Mouse (Mus musculus) olfactory bulb, adult 2 months (tissue): ENCODE data around the gene Rbm45.

Experiments
- CTCF ChIP-seq: fragments of 200-500 bp; IDR thresholded peaks from 2 replicates; pipeline ENCODE4 v1.5.1; 2012; ENCODE audit warnings: low read depth, mild to moderate bottlenecking, low read length, moderate library complexity; ENCODE audit not compliant: insufficient read depth
- POLR2A ChIP-seq: fragments of 200-500 bp; IDR thresholded peaks from 2 replicates; pipeline ENCODE4 v1.6.1; 2012; ENCODE audit warnings: mild to moderate bottlenecking, low read depth, low read length, moderate library complexity; ENCODE audit not compliant: insufficient read depth

GRCm38 (mm10) chr2:76400178-76400577, 30.4 kb downstream of the Rbm45 start:
- TF ChIP-seq POLR2A (no peak), CTCF (no peak)
